In the genomic region with DNA sequence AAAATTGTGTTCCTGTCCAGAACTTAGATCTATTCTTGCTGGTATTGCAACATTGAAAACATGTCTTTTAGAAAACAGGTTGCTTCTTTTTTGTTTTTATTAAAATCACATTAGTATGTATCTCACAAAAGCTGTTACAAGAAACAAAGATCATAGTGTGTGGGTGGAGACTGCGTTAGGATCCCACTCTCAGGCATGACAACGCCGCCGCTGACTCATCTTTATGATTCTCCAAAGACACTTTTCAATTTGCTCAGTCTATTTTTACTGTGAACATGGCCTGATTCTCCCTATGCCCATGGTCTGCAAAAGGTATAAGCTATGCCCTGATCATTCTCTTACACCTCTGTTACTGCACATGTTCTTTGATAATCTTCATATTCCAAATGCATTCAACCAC, we compare ENCODE assay signal across 17 mouse cellular contexts. TPM values are rescaled to one million over a fixed set of nuclear protein-coding genes. Genes with fewer than 3 reads are reported as not detected.
"Had no signal": no experiment of that assay in that cellular context is flagged by ENCODE, and none has a peak within 500 bp of the region (broad histone marks: within the 10 kb centered on the region; RNA-seq: fewer than 3 reads in every experiment).

No protein-coding gene starts in this region.

- DNase-seq: kidney, adult 18-20 months; kidney, adult 9 months; kidney, postnatal 14 days; kidney, postnatal 4 days; liver; lung, adult 18-20 months; lung, postnatal 10 days; lung, postnatal 36 days; retina, postnatal 1 day; spleen, adult 18-20 months; thymus, postnatal 25 days had no signal

- ATAC-seq: intestine, embryonic 16.5 days; liver, embryonic 12.5 days; midbrain, embryonic 13.5 days; midbrain, embryonic 16.5 days had no signal

RNA-seq across cellular contexts. Expression of gene Slc35f1, which starts 24.8 kb away (rescaled TPM):
- total RNA-seq: monocyte, adult 5-6 weeks; neutrophil, adult 5-6 weeks had no signal
